Mouse (Mus musculus) heart, embryonic 16.5 days (tissue): Measurements from ENCODE around the gene Mapk3. TPM values are rescaled to one million over a fixed set of nuclear protein-coding genes. Genes with fewer than 3 reads are reported as not detected.
"Not testable (repeated sequence)": the region's sequence is repeated elsewhere in the genome, so short reads cannot be mapped to it uniquely, and the experiment has no call there.

ENCODE experiments used
- ATAC-seq: fragments of 200-750 bp; cut with Nextera tagmentation; replicated peaks from 2 replicates; pipeline ENCODE4 v1.8.0; 2017; ENCODE audit warnings: moderate number of reproducible peaks; ENCODE audit not compliant: insufficient read depth, low FRiP score; ENCODE audit errors: extremely low read depth
- H3K27ac ChIP-seq: fragments of 300-500 bp; sonication (generic); 2 replicates; pipeline ENCODE4 v1.5.1; 2014; ENCODE audit warnings: mild to moderate bottlenecking, low read length, control low read depth, moderate library complexity
- H3K27me3 ChIP-seq: fragments of 300-500 bp; sonication (generic); 2 replicates; pipeline ENCODE4 v1.6.1; 2014; ENCODE audit warnings: low read length, mixed read lengths; ENCODE audit not compliant: control insufficient read depth, insufficient read depth
- H3K36me3 ChIP-seq: fragments of 300-500 bp; sonication (generic); 2 replicates; pipeline ENCODE4 v1.6.1; 2014; ENCODE audit not compliant: control insufficient read depth, insufficient read depth
- H3K4me1 ChIP-seq: fragments of 300-500 bp; sonication (generic); 2 replicates; pipeline ENCODE4 v1.6.1; 2014; ENCODE audit warnings: low read length, mixed read lengths; ENCODE audit not compliant: control insufficient read depth, insufficient read depth
- H3K4me2 ChIP-seq: fragments of 300-500 bp; sonication (generic); 2 replicates; pipeline ENCODE4 v1.6.1; 2014; ENCODE audit warnings: low read depth, mild to moderate bottlenecking, control low read depth, low read length
- H3K4me3 ChIP-seq: fragments of 300-500 bp; sonication (generic); 2 replicates; pipeline ENCODE4 v1.5.1; 2014; ENCODE audit warnings: mild to moderate bottlenecking, control low read depth, low read length
- H3K9ac ChIP-seq: fragments of 300-500 bp; sonication (generic); 2 replicates; pipeline ENCODE4 v1.6.1; 2014; ENCODE audit warnings: low read length, control low read depth
- H3K9me3 ChIP-seq: fragments of 300-500 bp; sonication (generic); replicated peaks from 2 replicates; pipeline ENCODE4 v1.6.1; 2016; ENCODE audit warnings: low read length; ENCODE audit not compliant: control insufficient read depth
- WGBS: fragments of 180-500 bp; shearing (Covaris S2); extraction: QIAGEN DNeasy Blood & Tissue Kit; methylation state at CpG from one replicate; pipeline ENCODE4 v1.1.7; 2014; 5-methylcytosine and 5-hydroxymethylcytosine counted together
- polyA plus RNA-seq: library from polyadenylated mRNA; unstranded; fragments of >200 nt; fragmentation: Nextera tagmentation; extraction: Ambion mirVana; gene quantifications from 2 replicates; pipeline ENCODE4 v1.2.1, GENCODE M21; 2015

Mapk3 gene
- polyA plus RNA-seq, 1 experiment from 2014 or later = 58.6 TPM

DNA sequence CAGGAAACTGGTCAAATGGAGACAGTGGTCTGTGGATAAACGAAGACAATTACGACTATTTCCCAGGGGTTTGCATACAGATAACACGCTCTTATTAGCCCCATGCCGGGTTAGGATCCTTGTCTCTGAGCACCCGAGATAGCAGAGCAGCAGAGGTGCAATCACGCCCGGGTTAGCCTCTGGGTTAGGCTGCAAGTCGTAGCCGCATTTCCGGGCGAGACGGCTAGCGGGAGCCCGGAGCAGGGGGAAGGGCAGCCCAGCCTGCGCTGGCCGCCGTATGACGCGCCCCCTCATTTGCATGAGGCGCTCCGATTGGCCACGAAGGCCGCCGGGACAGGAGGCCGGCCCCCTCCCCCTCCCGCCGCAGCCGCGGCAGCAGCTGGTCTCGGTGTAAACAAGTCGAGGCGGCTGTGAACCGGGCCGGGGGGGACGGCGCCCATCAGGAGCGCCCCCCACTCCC, 17.2 kb downstream of the Mapk3 start, which contains the start of gene Ypel3:
TSS of gene Ypel3 (plus strand) at position 358 of the 460 bp plus-strand sequence.
- Histone ChIP-seq H3K9me3 (no peaks in the 10 kb centered on the region), H3K9ac (peak within 1 kb of the TSS; percentile 86), H3K27ac (peak within 1 kb of the TSS; percentile 88), H3K36me3 (0 out of 2 replicates have a peak, but pooled peaks cover 4% of the 10 kb centered on the region), H3K4me3 (peak within 1 kb of the TSS; percentile 68), H3K4me2 (peak within 1 kb of the TSS; percentile 96), H3K27me3 (no peaks in the 10 kb centered on the region), H3K4me1 (peaks cover 37% of the 10 kb centered on the region)
- ATAC-seq = peak; percentile 90
- WGBS = under 1% methylated on average over 32 of the region's 37 CpGs

- H3K4me2 ChIP-seq = peak overlapping the region; percentile 96
- WGBS = 55% methylated on average over 10 of the region's 10 CpGs
- 0 out of 2 replicates have a peak, but pooled peaks cover 4% of the 10 kb centered on the region for H3K36me3 ChIP-seq
- H3K9ac ChIP-seq = peak overlapping the region; percentile 86
- H3K4me1 ChIP-seq = peaks cover 37% of the 10 kb centered on the region
- no peaks in the 10 kb centered on the region for H3K9me3 ChIP-seq
- no peaks in the 10 kb centered on the region for H3K27me3 ChIP-seq
- H3K27ac ChIP-seq = peak overlapping the region; percentile 69; the same call in 1 of the 2 replicates
- H3K4me3 ChIP-seq = peak overlapping the region; percentile 68
- no peak for ATAC-seq
Measured at GRCm38 (mm10) chr7:126777476-126777875, 18.1 kb downstream of the Mapk3 start.

DNA sequence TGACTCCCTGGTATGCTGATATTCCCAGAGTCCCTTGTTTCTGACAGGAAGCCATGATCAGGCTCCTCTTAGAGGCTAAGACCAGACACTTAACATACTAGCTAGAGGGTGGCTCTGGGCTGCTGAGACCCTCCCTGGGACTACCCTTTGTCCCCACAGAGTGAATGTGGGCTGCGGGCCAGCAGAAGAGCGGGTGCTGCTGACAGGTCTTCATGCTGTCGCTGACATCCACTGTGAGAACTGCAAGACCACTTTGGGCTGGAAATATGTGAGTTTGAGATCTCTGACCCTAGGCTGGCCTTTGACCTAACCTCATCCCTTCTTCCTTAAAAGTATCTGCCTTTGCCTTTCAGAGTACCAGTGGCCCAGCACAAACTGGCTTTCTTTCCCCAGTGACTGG, 18.7 kb downstream of the Mapk3 start:
- H3K4me3 ChIP-seq = no peak overlapping the region
- H3K9ac ChIP-seq = peak overlapping the region; percentile 86
- H3K36me3 ChIP-seq = 0 out of 2 replicates have a peak, but pooled peaks cover 4% of the 10 kb centered on the region
- 85% methylated on average over 3 of the region's 3 CpGs for WGBS
- no peaks in the 10 kb centered on the region for H3K27me3 ChIP-seq
- H3K4me2 ChIP-seq = peak overlapping the region; percentile 96; the same call in 1 of the 2 replicates
- peaks cover 37% of the 10 kb centered on the region for H3K4me1 ChIP-seq
- H3K9me3 ChIP-seq = no peaks in the 10 kb centered on the region
- ATAC-seq = no peak
- no peak overlapping the region for H3K27ac ChIP-seq

- not testable (repeated sequence) for H3K9ac ChIP-seq, H3K27ac ChIP-seq, H3K4me3 ChIP-seq, H3K4me2 ChIP-seq, ATAC-seq, H3K36me3 ChIP-seq, H3K27me3 ChIP-seq, H3K9me3 ChIP-seq
- 85% methylated on average over 7 of the region's 7 CpGs for WGBS
- H3K4me1 ChIP-seq = peaks cover 37% of the 10 kb centered on the region
Measured at GRCm38 (mm10) chr7:126779101-126779500, 19.7 kb downstream of the Mapk3 start.

GRCm38 (mm10) chr7:126779983-126780970, 20.9 kb downstream of the Mapk3 start:
- H3K27ac ChIP-seq = peak overlapping the region; percentile 52
- peak overlapping the region; percentile 78 for H3K9ac ChIP-seq
- no peaks in the 10 kb centered on the region for H3K9me3 ChIP-seq
- 1% methylated on average over 21 of the region's 21 CpGs for WGBS
- H3K4me2 ChIP-seq = peak overlapping the region; percentile 98
- H3K4me1 ChIP-seq = peaks cover 37% of the 10 kb centered on the region
- peak; percentile 64 for ATAC-seq
- H3K36me3 ChIP-seq = peaks cover 12% of the 10 kb centered on the region
- H3K27me3 ChIP-seq = no peaks in the 10 kb centered on the region
- peak overlapping the region; percentile 56 for H3K4me3 ChIP-seq

- peak within 1 kb of the TSS; percentile 52 for H3K27ac ChIP-seq
Measured at GRCm38 (mm10) chr7:126780971-126781635, 21.7 kb downstream of the Mapk3 start, which contains the start of gene Tbx6. TSS of gene Tbx6 (plus strand) at chr7:126781483.

GRCm38 (mm10) chr7:126781661-126782370, 22.4 kb downstream of the Mapk3 start:
- H3K4me2 ChIP-seq = no peak overlapping the region
- WGBS = 43% methylated on average over 11 of the region's 11 CpGs
- H3K36me3 ChIP-seq = peaks cover 25% of the 10 kb centered on the region
- H3K4me3 ChIP-seq = no peak overlapping the region
- H3K9me3 ChIP-seq = no peaks in the 10 kb centered on the region
- peak overlapping the region; percentile 26; the same call in 1 of the 2 replicates for H3K9ac ChIP-seq
- no peak for ATAC-seq
- H3K27me3 ChIP-seq = no peaks in the 10 kb centered on the region
- no peak overlapping the region for H3K27ac ChIP-seq
- H3K4me1 ChIP-seq = peaks cover 29% of the 10 kb centered on the region

More at GRCm38 (mm10) chr7:126780971-126781635, 21.7 kb downstream of the Mapk3 start, which contains the start of gene Tbx6:
- Histone ChIP-seq H3K4me3 (peak within 1 kb of the TSS; percentile 56), H3K9me3 (no peaks in the 10 kb centered on the region), H3K36me3 (peaks cover 19% of the 10 kb centered on the region), H3K27me3 (no peaks in the 10 kb centered on the region), H3K9ac (peak within 1 kb of the TSS; percentile 78), H3K4me1 (peaks cover 33% of the 10 kb centered on the region), H3K4me2 (peak within 1 kb of the TSS; percentile 98)
- WGBS = 10% methylated on average over 22 of the region's 22 CpGs
- ATAC-seq = no peak

GRCm38 (mm10) chr7:126782693-126783092, 23.3 kb downstream of the Mapk3 start:
- ATAC-seq = no peak

More at GRCm38 (mm10) chr7:126782693-126783092, 23.3 kb downstream of the Mapk3 start:
- Histone ChIP-seq H3K4me3 (no peak overlapping the region), H3K9me3 (no peaks in the 10 kb centered on the region), H3K4me2 (no peak overlapping the region), H3K4me1 (peaks cover 23% of the 10 kb centered on the region), H3K36me3 (peaks cover 34% of the 10 kb centered on the region), H3K27ac (no peak overlapping the region), H3K9ac (no peak overlapping the region), H3K27me3 (no peaks in the 10 kb centered on the region)
- WGBS = 76% methylated on average over 13 of the region's 13 CpGs
